Mouse (Mus musculus) cerebellum, adult 2 months (tissue): ENCODE measurements at regions not wholly inside any gene's neighbourhood (a gene's known extent, or its start where the extent isn't known, plus 50 kb on each side); places are given as distances from the start of the nearest gene placed in this dataset.

Experiments
- CTCF ChIP-seq: fragments of 200-500 bp; IDR thresholded peaks from 2 replicates; pipeline ENCODE4 v1.5.1; 2011; ENCODE audit warnings: low read depth, mild to moderate bottlenecking, control low read depth, low read length, moderate library complexity, borderline replicate concordance; ENCODE audit not compliant: insufficient read depth
- POLR2A ChIP-seq: fragments of 200-500 bp; IDR thresholded peaks from 2 replicates; pipeline ENCODE4 v1.6.1; 2011; ENCODE audit warnings: low read length, control low read depth, borderline replicate concordance; ENCODE audit not compliant: insufficient read depth

DNA sequence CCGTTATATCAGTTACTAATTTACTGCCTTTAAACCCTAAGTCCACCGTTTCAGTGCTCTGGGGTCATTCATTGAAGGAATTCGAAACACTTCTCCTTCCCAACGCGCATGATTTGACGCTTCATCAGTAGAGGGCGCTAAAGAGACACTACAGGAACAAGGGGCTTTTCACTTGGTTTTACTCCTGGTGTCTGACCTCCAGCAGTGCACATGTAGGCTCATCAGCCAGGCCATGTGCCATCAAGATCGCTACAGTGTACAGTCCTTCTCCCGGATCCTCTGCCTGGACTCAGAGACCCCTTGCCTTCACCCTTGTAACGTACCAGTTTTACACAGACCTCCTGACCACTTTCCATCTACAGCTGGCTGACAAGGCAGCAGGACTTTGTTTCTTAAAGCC is 250.7 kb upstream of the Tsc22d2 start:
- TF ChIP-seq CTCF, result peak; percentile 73
- no peak for TF ChIP-seq POLR2A
